Mouse (Mus musculus): Measurements from ENCODE around the gene Sik3. TPM values are rescaled to one million over a fixed set of nuclear protein-coding genes. Genes with fewer than 3 reads are reported as not detected.

Gene Sik3
- polyA plus RNA-seq, 1 experiment: 46.5 TPM

DNA sequence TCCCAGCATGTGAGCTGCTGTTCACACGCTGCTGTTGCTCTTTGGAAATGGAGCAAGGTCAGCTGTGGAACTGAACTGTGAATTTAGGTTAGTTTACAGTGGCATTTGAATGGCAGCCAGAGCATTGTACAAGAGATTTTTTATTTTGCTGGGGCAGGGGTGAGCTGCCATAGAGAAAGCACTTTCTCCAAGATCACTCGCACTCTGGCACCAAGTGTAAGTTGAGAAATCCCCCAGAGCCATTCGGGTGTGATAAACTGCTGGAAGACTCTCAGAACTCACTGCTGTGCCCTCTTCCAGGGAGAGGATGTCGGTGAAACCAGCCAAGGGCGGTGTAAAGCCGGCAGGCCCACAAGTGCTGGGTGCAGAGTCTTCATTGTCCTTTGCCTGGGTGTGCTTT lies 126.2 kb downstream of the Sik3 start:
- TF ChIP-seq POLR2A (IDR thresholded peaks at IDR 0.05; ENCODE audit: extremely low read depth, insufficient read depth, low read length): no peak
- Histone ChIP-seq H3K4me1 (ENCODE audit: control insufficient read depth, insufficient read depth, low read length) (peaks cover 7% of the 10 kb centered on the region; the same call in 1 of the 2 replicates), H3K27ac (ENCODE audit: insufficient read depth, low read length) (no peak overlapping the region)

GRCm38 (mm10) chr9:46140811-46141210 lies 128.2 kb downstream of the Sik3 start:
- TF ChIP-seq POLR2A (IDR thresholded peaks at IDR 0.05; ENCODE audit: extremely low read depth, insufficient read depth, low read length) (no peak), CTCF (IDR thresholded peaks at IDR 0.05; ENCODE audit: extremely low read depth, insufficient read depth, low read length) (no peak)
- peaks cover 7% of the 10 kb centered on the region; the same call in 1 of the 2 replicates for H3K4me1 ChIP-seq (ENCODE audit: control insufficient read depth, insufficient read depth, low read length)
- H3K4me3 ChIP-seq (ENCODE audit: insufficient read depth, low read length): no peak overlapping the region
- no peak overlapping the region for H3K27ac ChIP-seq (ENCODE audit: insufficient read depth, low read length)

More for the DNA sequence above, 126.2 kb downstream of the Sik3 start:
- no peak overlapping the region for H3K4me3 ChIP-seq (ENCODE audit: insufficient read depth, low read length)

GRCm38 (mm10) chr9:46142031-46142430 lies 129.4 kb downstream of the Sik3 start:
- TF ChIP-seq CTCF (IDR thresholded peaks at IDR 0.05; ENCODE audit: extremely low read depth, insufficient read depth, low read length): no peak
- no peak for TF ChIP-seq POLR2A (IDR thresholded peaks at IDR 0.05; ENCODE audit: extremely low read depth, insufficient read depth, low read length)
- no peak overlapping the region for H3K4me3 ChIP-seq (ENCODE audit: insufficient read depth, low read length)
- H3K27ac ChIP-seq (ENCODE audit: insufficient read depth, low read length): no peak overlapping the region
- peaks cover 7% of the 10 kb centered on the region; the same call in 1 of the 2 replicates for H3K4me1 ChIP-seq (ENCODE audit: control insufficient read depth, insufficient read depth, low read length)

- Histone ChIP-seq H3K4me1 (ENCODE audit: control insufficient read depth, insufficient read depth, low read length) (peaks cover 7% of the 10 kb centered on the region; the same call in 1 of the 2 replicates), H3K4me3 (ENCODE audit: insufficient read depth, low read length) (no peak overlapping the region), H3K27ac (ENCODE audit: insufficient read depth, low read length) (no peak overlapping the region)
- TF ChIP-seq CTCF (IDR thresholded peaks at IDR 0.05; ENCODE audit: extremely low read depth, insufficient read depth, low read length): no peak
- TF ChIP-seq POLR2A (IDR thresholded peaks at IDR 0.05; ENCODE audit: extremely low read depth, insufficient read depth, low read length): no peak
These were observed 129.9 kb downstream of the Sik3 start for GRCm38 (mm10) chr9:46142492-46142891.

- Histone ChIP-seq H3K4me3 (ENCODE audit: insufficient read depth, low read length) (no peak overlapping the region), H3K4me1 (ENCODE audit: control insufficient read depth, insufficient read depth, low read length) (peaks cover 10% of the 10 kb centered on the region; the same call in 1 of the 2 replicates), H3K27ac (ENCODE audit: insufficient read depth, low read length) (no peak overlapping the region)
- TF ChIP-seq POLR2A (IDR thresholded peaks at IDR 0.05; ENCODE audit: extremely low read depth, insufficient read depth, low read length) (no peak), CTCF (IDR thresholded peaks at IDR 0.05; ENCODE audit: extremely low read depth, insufficient read depth, low read length) (no peak)
These were observed 132.4 kb downstream of the Sik3 start for GRCm38 (mm10) chr9:46144976-46145375.

- no peak overlapping the region for H3K4me3 ChIP-seq (ENCODE audit: insufficient read depth, low read length)
- H3K4me1 ChIP-seq (ENCODE audit: control insufficient read depth, insufficient read depth, low read length): peaks cover 12% of the 10 kb centered on the region
- TF ChIP-seq CTCF (IDR thresholded peaks at IDR 0.05; ENCODE audit: extremely low read depth, insufficient read depth, low read length) (no peak), POLR2A (IDR thresholded peaks at IDR 0.05; ENCODE audit: extremely low read depth, insufficient read depth, low read length) (no peak)
- no peak overlapping the region for H3K27ac ChIP-seq (ENCODE audit: insufficient read depth, low read length)
These were observed 133.8 kb downstream of the Sik3 start for GRCm38 (mm10) chr9:46146437-46146836.

GRCm38 (mm10) chr9:46148723-46149122 lies 136.1 kb downstream of the Sik3 start:
- TF ChIP-seq CTCF (IDR thresholded peaks at IDR 0.05; ENCODE audit: extremely low read depth, insufficient read depth, low read length): no peak
- no peak for TF ChIP-seq POLR2A (IDR thresholded peaks at IDR 0.05; ENCODE audit: extremely low read depth, insufficient read depth, low read length)
- no peak overlapping the region for H3K4me3 ChIP-seq (ENCODE audit: insufficient read depth, low read length)
- H3K4me1 ChIP-seq (ENCODE audit: control insufficient read depth, insufficient read depth, low read length): peaks cover 12% of the 10 kb centered on the region
- no peak overlapping the region for H3K27ac ChIP-seq (ENCODE audit: insufficient read depth, low read length)

GRCm38 (mm10) chr9:46149392-46149791 lies 136.8 kb downstream of the Sik3 start:
- no peak for TF ChIP-seq POLR2A (IDR thresholded peaks at IDR 0.05; ENCODE audit: extremely low read depth, insufficient read depth, low read length)
- TF ChIP-seq CTCF (IDR thresholded peaks at IDR 0.05; ENCODE audit: extremely low read depth, insufficient read depth, low read length): no peak
- Histone ChIP-seq H3K4me3 (ENCODE audit: insufficient read depth, low read length) (no peak overlapping the region), H3K27ac (ENCODE audit: insufficient read depth, low read length) (no peak overlapping the region), H3K4me1 (ENCODE audit: control insufficient read depth, insufficient read depth, low read length) (peaks cover 12% of the 10 kb centered on the region)

DNA sequence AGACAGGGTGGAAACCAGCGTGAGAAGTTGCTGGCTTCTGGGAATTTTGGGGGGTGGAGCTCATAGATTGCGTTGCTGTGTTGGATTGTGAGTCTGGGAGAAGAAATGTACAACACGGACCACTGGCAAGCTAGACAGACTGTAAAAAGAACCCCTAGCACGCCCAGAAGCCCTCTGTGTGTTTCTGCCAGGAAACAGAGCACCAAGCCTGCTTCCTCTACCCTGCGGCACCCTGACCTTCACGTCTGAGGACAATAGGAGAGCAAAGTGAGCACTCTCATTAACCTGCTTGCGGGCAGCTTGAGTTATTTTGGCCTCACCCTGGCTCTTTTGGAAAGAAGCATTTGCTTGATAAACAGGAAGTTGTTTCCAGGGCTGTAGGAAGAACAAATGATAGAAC lies 137.5 kb downstream of the Sik3 start:
- Histone ChIP-seq H3K27ac (ENCODE audit: insufficient read depth, low read length) (peak overlapping the region; percentile 48; the same call in 1 of the 2 replicates), H3K4me3 (ENCODE audit: insufficient read depth, low read length) (no peak overlapping the region), H3K4me1 (ENCODE audit: control insufficient read depth, insufficient read depth, low read length) (peaks cover 12% of the 10 kb centered on the region)
- TF ChIP-seq CTCF (IDR thresholded peaks at IDR 0.05; ENCODE audit: extremely low read depth, insufficient read depth, low read length): no peak
- no peak for TF ChIP-seq POLR2A (IDR thresholded peaks at IDR 0.05; ENCODE audit: extremely low read depth, insufficient read depth, low read length)

DNA sequence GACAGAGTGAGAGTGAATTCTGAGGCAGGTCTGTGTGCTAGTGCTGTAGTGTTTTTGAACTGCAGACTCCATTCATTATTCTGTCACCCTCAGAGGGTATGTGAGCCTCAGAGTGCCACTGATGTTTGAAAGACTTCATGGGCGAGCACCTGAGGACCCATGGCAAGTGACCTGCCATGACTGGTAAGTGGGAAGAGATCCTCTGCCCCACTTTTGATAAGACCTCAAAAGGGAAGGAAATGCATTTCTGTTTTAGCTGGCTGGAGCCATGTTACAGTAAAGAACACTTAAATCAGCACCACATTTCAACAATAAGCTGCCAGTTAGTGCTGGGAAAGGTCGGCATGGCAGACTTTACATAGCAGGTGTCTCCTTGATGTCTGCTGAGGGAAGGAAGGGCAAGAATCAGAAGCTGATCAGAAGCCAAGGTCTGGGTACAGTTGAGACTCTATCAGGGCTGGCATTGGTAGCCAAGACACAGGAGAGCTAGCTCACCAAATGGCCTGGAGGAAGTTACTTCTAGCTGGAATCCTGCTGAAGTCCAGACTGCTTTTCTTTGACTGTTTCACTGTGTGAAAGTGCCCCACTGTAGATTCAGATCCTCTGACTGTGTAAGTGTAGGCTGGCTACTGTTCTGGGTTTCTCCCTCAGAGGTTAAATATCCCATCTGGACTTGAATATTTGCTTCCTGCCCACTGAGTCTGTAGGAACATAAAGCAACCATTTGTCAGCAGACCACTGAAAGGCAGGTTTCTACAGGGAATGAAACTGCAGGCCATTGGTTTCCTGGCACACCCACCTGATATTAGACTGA lies 138.5 kb downstream of the Sik3 start:
- H3K27ac ChIP-seq (ENCODE audit: insufficient read depth, low read length): peak overlapping the region; percentile 41; the same call in 1 of the 2 replicates
- peaks cover 12% of the 10 kb centered on the region for H3K4me1 ChIP-seq (ENCODE audit: control insufficient read depth, insufficient read depth, low read length)
- TF ChIP-seq POLR2A (IDR thresholded peaks at IDR 0.05; ENCODE audit: extremely low read depth, insufficient read depth, low read length): no peak
- TF ChIP-seq CTCF (IDR thresholded peaks at IDR 0.05; ENCODE audit: extremely low read depth, insufficient read depth, low read length): no peak
- no peak overlapping the region for H3K4me3 ChIP-seq (ENCODE audit: insufficient read depth, low read length)

Data from cortical plate, adult 2 months (tissue).